Mouse (Mus musculus): Measurements from ENCODE around the gene Gpn3. TPM values are rescaled to one million over a fixed set of nuclear protein-coding genes. Genes with fewer than 3 reads are reported as not detected.

Gpn3 gene
- polyA plus RNA-seq, 1 experiment from 2014 or later, result 68.6 TPM

- WGBS, result 64% methylated on average over 2 of the region's 2 CpGs
- Histone ChIP-seq H3K4me3 (ENCODE audit: low read length) (no peak overlapping the region), H3K9ac (ENCODE audit: low read length) (no peak overlapping the region), H3K4me2 (ENCODE audit: low read depth, low read length) (no peak overlapping the region), H3K36me3 (ENCODE audit: control insufficient read depth, insufficient read depth) (peaks cover 8% of the 10 kb centered on the region), H3K9me3 (replicated peaks; ENCODE audit: control insufficient read depth, low read length) (no peaks in the 10 kb centered on the region), H3K27ac (ENCODE audit: low read length) (no peak overlapping the region), H3K27me3 (ENCODE audit: control insufficient read depth, insufficient read depth, low read length) (no peaks in the 10 kb centered on the region), H3K4me1 (ENCODE audit: control insufficient read depth, insufficient read depth, low read length) (peaks cover 15% of the 10 kb centered on the region)
- ATAC-seq (replicated peaks; ENCODE audit: extremely low read depth, insufficient read depth, low FRiP score), result no peak
Measured at GRCm38 (mm10) chr5:122393887-122394286, 22.2 kb downstream of the Gpn3 start.

DNA sequence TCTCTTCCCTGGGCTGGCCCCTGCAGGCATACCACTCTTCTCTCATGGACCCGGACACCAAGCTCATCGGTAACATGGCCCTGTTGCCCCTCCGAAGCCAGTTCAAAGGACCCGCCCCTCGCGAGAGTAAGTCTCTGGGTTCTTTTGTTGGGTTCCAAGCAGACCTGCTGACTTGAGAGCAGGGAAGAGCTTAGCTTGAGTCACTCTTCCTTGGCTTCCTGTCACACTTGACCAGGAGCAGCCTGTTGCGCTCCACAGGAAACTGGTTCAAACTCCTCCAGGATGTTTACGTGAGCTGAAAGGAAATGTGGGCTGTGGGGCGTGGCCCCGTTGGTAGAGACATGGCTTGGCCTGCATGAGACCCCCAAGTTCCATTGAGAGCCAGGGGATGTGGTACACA is 25.1 kb downstream of the Gpn3 start:
- no peaks in the 10 kb centered on the region for H3K27me3 ChIP-seq (ENCODE audit: control insufficient read depth, insufficient read depth, low read length)
- 60% methylated on average over 10 of the region's 10 CpGs for WGBS
- H3K4me2 ChIP-seq (ENCODE audit: low read depth, low read length), result peak overlapping the region; percentile 26; the same call in 1 of the 2 replicates
- peak; percentile 16; the same call in 1 of the 2 replicates for ATAC-seq (replicated peaks; ENCODE audit: extremely low read depth, insufficient read depth, low FRiP score)
- peak overlapping the region; percentile 19; the same call in 1 of the 2 replicates for H3K4me3 ChIP-seq (ENCODE audit: low read length)
- H3K9me3 ChIP-seq (replicated peaks; ENCODE audit: control insufficient read depth, low read length), result no peaks in the 10 kb centered on the region
- peaks cover 8% of the 10 kb centered on the region for H3K36me3 ChIP-seq (ENCODE audit: control insufficient read depth, insufficient read depth)
- peaks cover 37% of the 10 kb centered on the region for H3K4me1 ChIP-seq (ENCODE audit: control insufficient read depth, insufficient read depth, low read length)
- H3K9ac ChIP-seq (ENCODE audit: low read length), result no peak overlapping the region
- H3K27ac ChIP-seq (ENCODE audit: low read length), result peak overlapping the region; percentile 78

- H3K4me3 ChIP-seq (ENCODE audit: low read length), result no peak overlapping the region
- peak overlapping the region; percentile 41 for H3K27ac ChIP-seq (ENCODE audit: low read length)
- H3K4me1 ChIP-seq (ENCODE audit: control insufficient read depth, insufficient read depth, low read length), result peaks cover 41% of the 10 kb centered on the region
- no peak overlapping the region for H3K9ac ChIP-seq (ENCODE audit: low read length)
- WGBS, result 87% methylated on average over 8 of the region's 8 CpGs
- ATAC-seq (replicated peaks; ENCODE audit: extremely low read depth, insufficient read depth, low FRiP score), result no peak
- H3K4me2 ChIP-seq (ENCODE audit: low read depth, low read length), result no peak overlapping the region
- no peaks in the 10 kb centered on the region for H3K27me3 ChIP-seq (ENCODE audit: control insufficient read depth, insufficient read depth, low read length)
- no peaks in the 10 kb centered on the region for H3K9me3 ChIP-seq (replicated peaks; ENCODE audit: control insufficient read depth, low read length)
- H3K36me3 ChIP-seq (ENCODE audit: control insufficient read depth, insufficient read depth), result peaks cover 13% of the 10 kb centered on the region
Measured at GRCm38 (mm10) chr5:122397495-122397894, 25.8 kb downstream of the Gpn3 start.

DNA sequence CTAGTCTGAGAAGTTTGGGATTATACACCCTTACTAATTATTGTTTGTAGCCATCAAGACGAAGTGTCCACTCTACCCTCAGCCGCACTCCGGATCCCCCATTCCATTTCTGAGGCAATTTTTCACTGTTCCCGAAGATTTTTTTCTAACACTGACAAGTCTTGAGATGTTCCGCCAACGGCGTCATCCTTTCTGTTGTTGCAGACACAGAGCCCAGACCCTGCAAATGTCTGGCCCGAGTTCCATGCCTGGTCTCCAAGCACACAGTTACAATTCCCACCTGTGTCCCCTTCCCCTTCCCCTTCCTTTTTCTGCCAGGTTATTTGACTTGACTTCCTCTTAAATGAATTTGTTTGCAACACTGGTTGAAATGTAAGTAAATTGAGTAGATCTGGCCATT is 28.2 kb downstream of the Gpn3 start:
- Histone ChIP-seq H3K27ac (ENCODE audit: low read length) (no peak overlapping the region; the same call in 1 of the 2 replicates), H3K9me3 (replicated peaks; ENCODE audit: control insufficient read depth, low read length) (no peaks in the 10 kb centered on the region), H3K36me3 (ENCODE audit: control insufficient read depth, insufficient read depth) (peaks cover 27% of the 10 kb centered on the region), H3K4me1 (ENCODE audit: control insufficient read depth, insufficient read depth, low read length) (peaks cover 35% of the 10 kb centered on the region), H3K4me2 (ENCODE audit: low read depth, low read length) (no peak overlapping the region), H3K9ac (ENCODE audit: low read length) (no peak overlapping the region), H3K27me3 (ENCODE audit: control insufficient read depth, insufficient read depth, low read length) (no peaks in the 10 kb centered on the region), H3K4me3 (ENCODE audit: low read length) (no peak overlapping the region)
- ATAC-seq (replicated peaks; ENCODE audit: extremely low read depth, insufficient read depth, low FRiP score), result no peak
- WGBS, result 88% methylated on average over 8 of the region's 8 CpGs

- H3K9ac ChIP-seq (ENCODE audit: low read length), result no peak overlapping the region; the same call in 1 of the 2 replicates
- H3K9me3 ChIP-seq (replicated peaks; ENCODE audit: control insufficient read depth, low read length), result no peaks in the 10 kb centered on the region
- peak overlapping the region; percentile 68 for H3K27ac ChIP-seq (ENCODE audit: low read length)
- H3K27me3 ChIP-seq (ENCODE audit: control insufficient read depth, insufficient read depth, low read length), result no peaks in the 10 kb centered on the region
- H3K4me1 ChIP-seq (ENCODE audit: control insufficient read depth, insufficient read depth, low read length), result peaks cover 35% of the 10 kb centered on the region
- 0 out of 2 replicates have a peak, but pooled peaks have one; percentile 46 for ATAC-seq (replicated peaks; ENCODE audit: extremely low read depth, insufficient read depth, low FRiP score)
- H3K4me3 ChIP-seq (ENCODE audit: low read length), result no peak overlapping the region
- whole genome bisulfite sequencing, result 49% methylated on average over 18 of the region's 18 CpGs
- peaks cover 36% of the 10 kb centered on the region for H3K36me3 ChIP-seq (ENCODE audit: control insufficient read depth, insufficient read depth)
- no peak overlapping the region for H3K4me2 ChIP-seq (ENCODE audit: low read depth, low read length)
Measured at GRCm38 (mm10) chr5:122400628-122401302, 29.1 kb downstream of the Gpn3 start.

DNA sequence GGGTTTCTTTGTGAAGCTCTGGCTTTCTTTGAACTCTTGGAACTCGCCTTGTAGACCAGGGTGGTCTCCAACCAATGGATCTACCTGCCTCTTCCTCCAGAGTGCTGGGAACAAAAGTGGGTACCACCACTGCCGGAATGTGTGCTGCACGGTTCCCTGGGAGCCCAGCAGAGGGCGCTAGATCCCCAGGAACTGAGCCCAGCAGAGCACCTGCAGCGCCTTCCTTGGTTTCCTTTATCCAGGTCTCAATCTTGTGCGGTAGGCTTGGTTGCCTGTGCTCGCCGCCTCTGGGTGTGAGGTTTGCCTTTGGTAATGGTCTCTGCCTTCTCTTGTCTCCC is 29.6 kb downstream of the Gpn3 start:
- H3K4me1 ChIP-seq (ENCODE audit: control insufficient read depth, insufficient read depth, low read length), result peaks cover 35% of the 10 kb centered on the region
- no peak overlapping the region for H3K4me2 ChIP-seq (ENCODE audit: low read depth, low read length)
- no peak for ATAC-seq (replicated peaks; ENCODE audit: extremely low read depth, insufficient read depth, low FRiP score)
- H3K4me3 ChIP-seq (ENCODE audit: low read length), result no peak overlapping the region
- H3K9me3 ChIP-seq (replicated peaks; ENCODE audit: control insufficient read depth, low read length), result no peaks in the 10 kb centered on the region
- H3K27me3 ChIP-seq (ENCODE audit: control insufficient read depth, insufficient read depth, low read length), result no peaks in the 10 kb centered on the region
- no peak overlapping the region for H3K27ac ChIP-seq (ENCODE audit: low read length)
- WGBS, result 30% methylated on average over 8 of the region's 8 CpGs
- peaks cover 41% of the 10 kb centered on the region for H3K36me3 ChIP-seq (ENCODE audit: control insufficient read depth, insufficient read depth)
- H3K9ac ChIP-seq (ENCODE audit: low read length), result no peak overlapping the region

DNA sequence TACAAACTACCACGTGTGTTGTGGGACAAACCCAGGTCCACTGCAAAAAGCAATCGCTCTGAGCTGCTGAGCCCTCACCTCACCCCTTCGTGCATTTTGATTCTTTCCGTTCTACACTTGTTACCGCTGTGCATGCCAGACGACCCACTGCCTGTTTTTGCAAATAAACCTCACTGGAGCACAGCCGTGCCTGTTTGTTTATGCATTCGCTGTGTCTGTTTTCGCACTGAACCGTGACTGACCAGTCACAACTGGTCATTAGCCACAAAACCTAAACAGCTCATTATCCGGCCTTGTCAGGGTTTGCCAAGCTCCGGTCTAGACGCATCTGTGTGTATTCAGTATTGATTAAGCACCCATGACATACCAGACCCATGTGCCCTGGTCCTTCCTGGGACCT is 30.5 kb downstream of the Gpn3 start:
- WGBS, result 86% methylated on average over 13 of the region's 13 CpGs
- Histone ChIP-seq H3K9me3 (replicated peaks; ENCODE audit: control insufficient read depth, low read length) (no peaks in the 10 kb centered on the region), H3K27me3 (ENCODE audit: control insufficient read depth, insufficient read depth, low read length) (no peaks in the 10 kb centered on the region), H3K36me3 (ENCODE audit: control insufficient read depth, insufficient read depth) (peaks cover 46% of the 10 kb centered on the region), H3K4me2 (ENCODE audit: low read depth, low read length) (no peak overlapping the region), H3K4me1 (ENCODE audit: control insufficient read depth, insufficient read depth, low read length) (peaks cover 35% of the 10 kb centered on the region), H3K9ac (ENCODE audit: low read length) (peak overlapping the region; percentile 40; the same call in 1 of the 2 replicates), H3K27ac (ENCODE audit: low read length) (peak overlapping the region; percentile 77), H3K4me3 (ENCODE audit: low read length) (no peak overlapping the region)
- ATAC-seq (replicated peaks; ENCODE audit: extremely low read depth, insufficient read depth, low FRiP score), result no peak

DNA sequence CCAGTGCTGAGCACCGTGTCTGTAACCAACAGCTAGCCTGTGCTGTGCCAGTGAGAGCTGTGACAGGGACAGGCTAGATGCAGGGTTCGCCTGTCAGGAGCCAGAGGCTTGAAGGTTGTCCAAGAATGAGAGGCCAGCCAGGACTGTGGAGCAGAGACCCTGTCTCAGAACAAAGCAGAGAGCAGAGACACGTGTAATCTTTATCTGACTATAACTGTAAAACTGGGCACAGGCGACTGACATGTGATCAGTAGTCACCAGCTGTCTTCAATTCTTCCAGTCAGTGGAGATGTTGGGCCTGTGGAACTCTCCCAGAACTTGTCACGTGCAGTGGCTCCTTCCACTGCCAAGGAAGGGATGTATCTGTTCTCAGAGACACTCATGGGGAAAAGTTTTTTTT is 31.1 kb downstream of the Gpn3 start:
- Histone ChIP-seq H3K4me2 (ENCODE audit: low read depth, low read length) (no peak overlapping the region), H3K9me3 (replicated peaks; ENCODE audit: control insufficient read depth, low read length) (no peaks in the 10 kb centered on the region), H3K36me3 (ENCODE audit: control insufficient read depth, insufficient read depth) (peaks cover 45% of the 10 kb centered on the region), H3K9ac (ENCODE audit: low read length) (peak overlapping the region; percentile 40; the same call in 1 of the 2 replicates), H3K4me1 (ENCODE audit: control insufficient read depth, insufficient read depth, low read length) (peaks cover 35% of the 10 kb centered on the region), H3K4me3 (ENCODE audit: low read length) (no peak overlapping the region), H3K27me3 (ENCODE audit: control insufficient read depth, insufficient read depth, low read length) (no peaks in the 10 kb centered on the region), H3K27ac (ENCODE audit: low read length) (peak overlapping the region; percentile 77)
- peak; percentile 85 for ATAC-seq (replicated peaks; ENCODE audit: extremely low read depth, insufficient read depth, low FRiP score)
- 45% methylated on average over 5 of the region's 5 CpGs for WGBS

DNA sequence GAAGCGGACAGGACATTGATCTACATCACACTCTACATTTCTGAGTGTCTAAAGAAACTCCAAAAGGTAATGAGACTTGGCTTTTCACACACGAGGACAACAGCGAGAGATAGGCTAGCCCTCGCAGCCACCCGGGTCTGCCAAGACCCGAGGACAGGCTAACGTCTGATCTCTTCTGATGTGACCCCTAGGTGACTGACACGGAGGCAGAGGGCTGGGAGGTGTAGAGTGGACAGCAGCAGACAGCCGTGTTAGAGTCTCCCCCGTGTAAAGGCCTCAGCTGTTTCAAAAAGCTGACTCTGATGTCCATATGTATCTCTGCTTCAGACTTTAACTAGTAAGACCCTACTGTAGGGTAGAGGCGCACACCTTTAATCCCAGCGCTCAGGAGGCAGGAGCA is 31.7 kb downstream of the Gpn3 start:
- no peak overlapping the region for H3K4me3 ChIP-seq (ENCODE audit: low read length)
- H3K9ac ChIP-seq (ENCODE audit: low read length), result no peak overlapping the region
- H3K36me3 ChIP-seq (ENCODE audit: control insufficient read depth, insufficient read depth), result peaks cover 45% of the 10 kb centered on the region
- H3K4me1 ChIP-seq (ENCODE audit: control insufficient read depth, insufficient read depth, low read length), result peaks cover 33% of the 10 kb centered on the region
- WGBS, result 85% methylated on average over 12 of the region's 12 CpGs
- no peak for ATAC-seq (replicated peaks; ENCODE audit: extremely low read depth, insufficient read depth, low FRiP score)
- no peaks in the 10 kb centered on the region for H3K27me3 ChIP-seq (ENCODE audit: control insufficient read depth, insufficient read depth, low read length)
- no peak overlapping the region for H3K4me2 ChIP-seq (ENCODE audit: low read depth, low read length)
- peak overlapping the region; percentile 77 for H3K27ac ChIP-seq (ENCODE audit: low read length)
- no peaks in the 10 kb centered on the region for H3K9me3 ChIP-seq (replicated peaks; ENCODE audit: control insufficient read depth, low read length)
